Mouse (Mus musculus): ENCODE measurements at regions not wholly inside any gene's neighbourhood (a gene's known extent, or its start where the extent isn't known, plus 50 kb on each side); places are given as distances from the start of the nearest gene placed in this dataset.
"Not testable (repeated sequence)": the region's sequence is repeated elsewhere in the genome, so short reads cannot be mapped to it uniquely, and the experiment has no call there.

GRCm38 (mm10) chr14:53030227-53030626, 534.7 kb upstream of the Olfr1507 start:
- not testable (repeated sequence) for H3K4me1 ChIP-seq (ENCODE audit: control insufficient read depth, insufficient read depth, low read length); H3K4me3 ChIP-seq (ENCODE audit: insufficient read depth, low read length)

GRCm38 (mm10) chr14:53026958-53027357, 531.4 kb upstream of the Olfr1507 start:
- not testable (repeated sequence) for H3K4me3 ChIP-seq (ENCODE audit: insufficient read depth, low read length); H3K27ac ChIP-seq (ENCODE audit: insufficient read depth, low read length); H3K4me1 ChIP-seq (ENCODE audit: control insufficient read depth, insufficient read depth, low read length)

More at GRCm38 (mm10) chr14:53030227-53030626, 534.7 kb upstream of the Olfr1507 start:
- H3K27ac ChIP-seq (ENCODE audit: insufficient read depth, low read length) = not testable (repeated sequence)

DNA sequence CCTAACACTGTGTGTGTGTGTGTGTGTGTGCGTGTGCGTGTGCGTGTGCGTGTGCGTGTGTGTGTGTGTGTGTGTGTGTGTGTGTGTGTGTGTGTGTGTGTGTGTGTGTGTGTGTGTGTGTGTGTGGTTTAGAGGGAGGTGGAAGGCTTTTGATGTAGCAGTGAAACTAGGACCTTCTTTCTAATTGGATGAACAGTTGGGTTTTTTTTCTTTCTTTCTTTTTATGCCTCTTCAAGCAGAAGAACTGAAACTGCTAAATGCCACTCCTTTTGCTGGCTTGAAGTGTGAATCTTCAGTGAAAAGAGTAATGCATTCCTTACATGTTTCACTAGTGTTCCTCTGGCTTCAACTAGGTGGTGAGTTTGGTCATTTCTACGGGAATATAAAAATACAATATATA, 524.6 kb upstream of the Olfr1507 start:
- not testable (repeated sequence) for H3K4me3 ChIP-seq (ENCODE audit: insufficient read depth, low read length); H3K27ac ChIP-seq (ENCODE audit: insufficient read depth, low read length); H3K4me1 ChIP-seq (ENCODE audit: control insufficient read depth, insufficient read depth, low read length)

GRCm38 (mm10) chr14:53007741-53008140, 512.2 kb upstream of the Olfr1507 start:
- not testable (repeated sequence) for H3K27ac ChIP-seq (ENCODE audit: insufficient read depth, low read length); H3K4me3 ChIP-seq (ENCODE audit: insufficient read depth, low read length); H3K4me1 ChIP-seq (ENCODE audit: control insufficient read depth, insufficient read depth, low read length)

DNA sequence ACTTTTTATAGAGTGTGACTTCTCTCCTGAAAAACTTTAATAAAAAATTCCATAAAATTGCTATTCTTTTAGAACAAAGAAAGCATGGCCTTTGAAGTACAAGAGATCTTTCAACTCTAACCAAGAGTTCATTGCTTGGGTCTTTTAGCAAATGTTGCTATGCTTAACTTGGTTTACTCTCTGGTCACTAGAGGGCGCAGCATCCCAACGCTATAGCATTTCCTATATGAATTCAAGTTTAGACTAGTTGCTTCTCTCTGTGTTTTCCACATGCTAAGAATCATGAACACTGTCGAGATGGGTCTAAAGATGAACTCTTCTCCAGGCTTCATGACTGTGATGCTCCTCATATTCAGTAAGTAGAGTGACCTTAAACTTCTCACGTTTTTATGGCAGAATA, 511.8 kb upstream of the Olfr1507 start:
- not testable (repeated sequence) for H3K4me3 ChIP-seq (ENCODE audit: insufficient read depth, low read length); H3K4me1 ChIP-seq (ENCODE audit: control insufficient read depth, insufficient read depth, low read length); H3K27ac ChIP-seq (ENCODE audit: insufficient read depth, low read length)

DNA sequence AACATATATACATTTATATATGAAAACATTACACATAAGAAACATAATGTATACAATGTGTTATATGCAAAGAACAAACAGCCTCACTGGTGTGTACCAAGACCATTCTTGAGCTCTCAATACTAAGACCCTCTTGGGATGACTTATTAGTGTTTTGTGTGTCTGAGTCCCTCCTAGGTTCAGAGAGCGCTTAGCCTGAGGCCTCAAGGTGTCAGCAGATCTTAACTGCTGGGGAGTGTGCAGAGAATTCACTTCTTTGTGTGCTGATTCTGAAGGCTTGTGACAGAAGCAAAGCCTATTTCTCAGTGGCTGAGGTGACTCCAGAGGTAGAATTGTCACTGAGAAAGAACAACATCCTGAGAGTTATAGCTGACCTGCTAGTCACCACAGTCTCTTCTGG, 505.7 kb upstream of the Olfr1507 start:
- H3K27ac ChIP-seq (ENCODE audit: insufficient read depth, low read length); H3K4me1 ChIP-seq (ENCODE audit: control insufficient read depth, insufficient read depth, low read length); H3K4me3 ChIP-seq (ENCODE audit: insufficient read depth, low read length): not testable (repeated sequence)

DNA sequence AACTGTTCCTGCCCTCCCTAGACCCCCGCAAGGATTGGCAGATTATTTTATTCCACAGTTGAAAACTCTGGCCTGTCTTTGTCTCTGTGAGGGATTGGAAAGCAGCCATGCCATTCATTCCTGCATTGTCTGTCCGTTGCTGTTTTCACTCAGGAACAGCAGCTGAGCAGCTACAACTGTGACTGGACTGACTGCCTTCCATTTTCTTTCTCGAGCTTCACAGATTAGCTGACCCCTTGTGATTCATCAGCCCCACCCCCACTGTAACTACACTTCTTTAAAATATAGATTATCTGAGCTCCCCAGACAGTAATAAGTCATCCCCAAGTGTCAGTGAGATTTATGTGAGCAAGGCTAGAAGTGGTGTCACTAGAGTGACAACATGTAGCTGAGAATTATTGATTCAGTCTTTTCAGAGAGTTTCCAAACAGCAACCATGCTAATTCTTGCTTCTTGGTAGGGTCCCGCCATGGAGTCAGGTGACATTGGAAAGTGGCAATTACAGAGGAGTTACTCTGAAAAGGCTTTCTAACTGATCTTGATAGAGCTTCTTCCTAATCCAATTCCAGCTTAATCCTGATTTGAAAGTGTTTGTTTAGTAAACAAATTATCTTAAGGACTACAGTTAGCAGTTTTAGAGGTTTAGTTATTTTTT, 496.7 kb upstream of the Olfr1507 start:
- not testable (repeated sequence) for H3K27ac ChIP-seq (ENCODE audit: insufficient read depth, low read length); H3K4me1 ChIP-seq (ENCODE audit: control insufficient read depth, insufficient read depth, low read length); H3K4me3 ChIP-seq (ENCODE audit: insufficient read depth, low read length)

DNA sequence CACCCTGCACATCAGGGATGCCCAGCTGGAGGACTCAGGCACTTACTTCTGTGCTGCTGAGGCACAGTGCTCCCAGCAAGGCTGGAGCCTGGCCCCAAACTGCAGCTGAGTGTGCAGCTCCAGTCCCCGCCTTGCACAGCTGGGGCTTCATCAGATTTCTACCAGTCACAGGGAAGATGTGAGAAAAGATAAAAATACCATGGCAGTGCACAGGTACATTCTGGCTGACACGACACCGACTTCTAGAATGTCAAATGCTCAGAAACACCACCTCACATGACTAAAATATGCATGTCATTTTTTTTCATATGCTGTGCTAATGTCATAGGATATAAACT, 495.7 kb upstream of the Olfr1507 start:
- H3K27ac ChIP-seq (ENCODE audit: insufficient read depth, low read length); H3K4me1 ChIP-seq (ENCODE audit: control insufficient read depth, insufficient read depth, low read length): not testable (repeated sequence)

DNA sequence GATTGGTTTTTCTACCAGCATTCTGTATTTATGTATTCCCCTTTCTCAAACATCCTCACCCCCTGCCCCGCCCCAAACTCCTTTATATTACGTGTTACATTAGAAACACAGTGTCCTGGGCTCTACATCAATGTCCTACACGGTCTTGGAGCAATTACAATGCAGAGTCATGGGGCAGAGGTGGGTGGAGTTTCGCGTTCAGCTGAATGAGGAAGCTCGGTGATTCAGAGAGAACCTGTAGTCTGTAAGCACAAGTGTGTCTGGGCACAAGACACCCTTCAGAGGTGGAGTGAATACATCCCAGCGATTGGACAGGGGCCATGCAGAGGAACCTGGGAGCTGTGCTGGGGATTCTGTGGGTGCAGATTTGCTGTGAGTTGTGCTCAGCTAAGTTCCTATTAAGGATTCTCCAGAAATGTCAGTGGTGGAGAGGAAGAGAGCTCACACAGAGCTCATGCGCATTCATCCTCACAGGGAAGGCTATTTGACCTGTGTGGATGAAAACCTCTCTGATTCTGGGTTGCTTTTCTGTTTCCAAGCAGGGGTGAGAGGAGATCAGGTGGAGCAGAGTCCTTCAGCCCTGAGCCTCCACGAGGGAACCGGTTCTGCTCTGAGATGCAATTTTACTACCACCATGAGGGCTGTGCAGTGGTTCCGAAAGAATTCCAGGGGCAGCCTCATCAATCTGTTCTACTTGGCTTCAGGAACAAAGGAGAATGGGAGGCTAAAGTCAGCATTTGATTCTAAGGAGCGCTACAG, 495.2 kb upstream of the Olfr1507 start:
- not testable (repeated sequence) for H3K27ac ChIP-seq (ENCODE audit: insufficient read depth, low read length); H3K4me3 ChIP-seq (ENCODE audit: insufficient read depth, low read length); H3K4me1 ChIP-seq (ENCODE audit: control insufficient read depth, insufficient read depth, low read length)

More for the DNA sequence above, 495.7 kb upstream of the Olfr1507 start:
- H3K4me3 ChIP-seq (ENCODE audit: insufficient read depth, low read length) = not testable (repeated sequence)

- not testable (repeated sequence) for H3K4me3 ChIP-seq (ENCODE audit: insufficient read depth, low read length); H3K4me1 ChIP-seq (ENCODE audit: control insufficient read depth, insufficient read depth, low read length); H3K27ac ChIP-seq (ENCODE audit: insufficient read depth, low read length)
Measured at GRCm38 (mm10) chr14:52989940-52990339, 494.4 kb upstream of the Olfr1507 start.

- H3K27ac ChIP-seq (ENCODE audit: insufficient read depth, low read length); H3K4me3 ChIP-seq (ENCODE audit: insufficient read depth, low read length); H3K4me1 ChIP-seq (ENCODE audit: control insufficient read depth, insufficient read depth, low read length): not testable (repeated sequence)
Measured at GRCm38 (mm10) chr14:52988563-52988962, 493.0 kb upstream of the Olfr1507 start.

DNA sequence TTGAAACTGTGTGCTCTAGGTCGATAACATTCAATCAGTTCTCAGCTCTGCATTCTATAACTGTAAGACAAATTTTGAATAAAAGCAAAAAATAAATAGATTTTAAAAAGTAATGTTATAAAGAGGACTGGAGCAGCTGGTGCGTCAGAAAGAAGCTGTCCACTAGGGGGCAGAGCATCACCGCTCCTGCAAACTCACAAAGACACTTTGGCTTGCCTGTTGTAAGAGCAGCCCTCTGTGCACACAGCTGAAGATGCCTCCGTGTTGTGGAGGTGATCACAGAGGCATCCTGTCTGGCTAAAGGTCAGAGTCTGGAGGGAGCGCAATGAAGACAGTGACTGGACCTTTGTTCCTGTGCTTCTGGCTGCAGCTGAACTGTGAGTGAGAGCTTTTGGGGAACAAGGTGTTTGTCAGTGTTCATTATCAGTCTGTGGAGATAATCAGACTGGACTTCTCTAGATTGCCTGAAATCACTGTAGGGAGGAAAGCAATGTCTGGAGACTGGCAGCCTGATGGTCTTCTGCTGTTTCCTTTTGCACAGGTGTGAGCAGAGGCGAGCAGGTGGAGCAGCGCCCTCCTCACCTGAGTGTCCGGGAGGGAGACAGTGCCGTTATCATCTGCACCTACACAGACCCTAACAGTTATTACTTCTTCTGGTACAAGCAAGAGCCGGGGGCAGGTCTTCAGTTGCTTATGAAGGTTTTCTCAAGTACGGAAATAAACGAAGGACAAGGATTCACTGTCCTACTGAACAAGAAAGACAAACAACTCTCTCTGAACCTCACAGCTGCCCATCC, 476.9 kb upstream of the Olfr1507 start:
- H3K4me3 ChIP-seq (ENCODE audit: insufficient read depth, low read length); H3K27ac ChIP-seq (ENCODE audit: insufficient read depth, low read length); H3K4me1 ChIP-seq (ENCODE audit: control insufficient read depth, insufficient read depth, low read length): not testable (repeated sequence)

DNA sequence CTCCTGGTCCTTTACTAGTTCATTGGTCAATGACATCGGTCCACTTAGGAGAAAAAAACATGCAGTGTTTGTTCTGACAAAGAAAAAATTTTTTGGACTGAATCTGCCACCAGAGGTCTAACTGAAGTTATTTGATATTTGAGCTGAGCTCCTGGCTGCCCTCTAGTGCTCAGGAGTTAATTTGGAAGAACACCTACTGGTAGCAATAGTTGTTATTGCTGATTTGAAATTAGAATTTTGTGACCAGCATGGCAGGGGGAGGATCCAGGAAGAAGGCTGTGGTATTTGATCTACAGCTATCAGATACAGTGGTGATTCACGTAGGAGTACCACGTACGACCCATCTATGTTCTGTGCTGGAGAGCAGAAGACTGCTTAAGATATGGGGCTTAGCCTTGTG, 466.6 kb upstream of the Olfr1507 start:
- H3K4me1 ChIP-seq (ENCODE audit: control insufficient read depth, insufficient read depth, low read length); H3K27ac ChIP-seq (ENCODE audit: insufficient read depth, low read length); H3K4me3 ChIP-seq (ENCODE audit: insufficient read depth, low read length): not testable (repeated sequence)

GRCm38 (mm10) chr14:52956515-52956914, 461.0 kb upstream of the Olfr1507 start:
- H3K4me3 ChIP-seq (ENCODE audit: insufficient read depth, low read length); H3K27ac ChIP-seq (ENCODE audit: insufficient read depth, low read length); H3K4me1 ChIP-seq (ENCODE audit: control insufficient read depth, insufficient read depth, low read length): not testable (repeated sequence)

DNA sequence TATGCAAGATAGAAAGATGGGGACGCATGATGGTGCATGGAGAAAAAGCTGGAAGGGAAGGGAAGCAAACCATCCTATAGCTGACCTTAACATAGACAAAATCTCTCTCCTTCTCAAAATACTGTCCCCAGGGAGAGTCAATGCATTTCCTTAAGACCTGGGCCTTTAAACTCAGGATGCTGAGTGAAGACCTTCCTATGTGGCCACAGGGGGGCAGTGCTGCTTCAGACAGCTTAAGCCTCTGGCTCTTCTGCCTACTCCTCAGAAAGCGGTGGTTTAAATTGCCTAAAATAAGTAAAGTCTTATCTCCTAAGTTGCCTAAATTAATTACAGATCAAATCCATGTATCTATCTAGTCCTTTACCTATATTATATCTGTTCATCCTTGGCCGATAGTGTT, 449.4 kb upstream of the Olfr1507 start:
- H3K4me3 ChIP-seq (ENCODE audit: insufficient read depth, low read length); H3K4me1 ChIP-seq (ENCODE audit: control insufficient read depth, insufficient read depth, low read length); H3K27ac ChIP-seq (ENCODE audit: insufficient read depth, low read length): not testable (repeated sequence)

DNA sequence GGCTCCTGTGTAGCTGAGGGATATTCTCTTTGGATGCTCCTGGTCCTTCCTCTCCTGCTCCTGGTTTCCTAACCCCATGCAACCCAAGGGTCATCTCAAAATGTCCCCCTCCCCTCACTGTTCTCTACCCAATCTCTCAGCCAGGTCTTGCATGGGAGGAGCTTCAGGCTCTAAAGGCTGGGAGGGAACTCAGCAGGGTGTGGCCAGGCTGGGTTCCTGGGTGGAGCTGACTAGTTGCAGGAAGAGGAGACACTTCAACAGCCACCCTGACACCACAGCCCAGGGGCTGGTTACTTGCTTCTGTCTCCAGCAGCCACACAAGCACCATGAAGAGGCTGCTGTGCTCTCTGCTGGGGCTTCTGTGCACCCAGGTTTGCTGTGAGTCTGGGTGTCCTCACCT, 446.9 kb upstream of the Olfr1507 start:
- H3K4me1 ChIP-seq (ENCODE audit: control insufficient read depth, insufficient read depth, low read length); H3K27ac ChIP-seq (ENCODE audit: insufficient read depth, low read length); H3K4me3 ChIP-seq (ENCODE audit: insufficient read depth, low read length): not testable (repeated sequence)
